Mouse (Mus musculus) embryo, embryonic 10 days (tissue): Measurements from ENCODE around the gene Stk38l.

Experiments used
- DNase-seq: peaks from one replicate; pipeline ENCODE4 v3.0.0-alpha.2; 2015; ENCODE audit warnings: low spot score

Stk38l gene

DNA sequence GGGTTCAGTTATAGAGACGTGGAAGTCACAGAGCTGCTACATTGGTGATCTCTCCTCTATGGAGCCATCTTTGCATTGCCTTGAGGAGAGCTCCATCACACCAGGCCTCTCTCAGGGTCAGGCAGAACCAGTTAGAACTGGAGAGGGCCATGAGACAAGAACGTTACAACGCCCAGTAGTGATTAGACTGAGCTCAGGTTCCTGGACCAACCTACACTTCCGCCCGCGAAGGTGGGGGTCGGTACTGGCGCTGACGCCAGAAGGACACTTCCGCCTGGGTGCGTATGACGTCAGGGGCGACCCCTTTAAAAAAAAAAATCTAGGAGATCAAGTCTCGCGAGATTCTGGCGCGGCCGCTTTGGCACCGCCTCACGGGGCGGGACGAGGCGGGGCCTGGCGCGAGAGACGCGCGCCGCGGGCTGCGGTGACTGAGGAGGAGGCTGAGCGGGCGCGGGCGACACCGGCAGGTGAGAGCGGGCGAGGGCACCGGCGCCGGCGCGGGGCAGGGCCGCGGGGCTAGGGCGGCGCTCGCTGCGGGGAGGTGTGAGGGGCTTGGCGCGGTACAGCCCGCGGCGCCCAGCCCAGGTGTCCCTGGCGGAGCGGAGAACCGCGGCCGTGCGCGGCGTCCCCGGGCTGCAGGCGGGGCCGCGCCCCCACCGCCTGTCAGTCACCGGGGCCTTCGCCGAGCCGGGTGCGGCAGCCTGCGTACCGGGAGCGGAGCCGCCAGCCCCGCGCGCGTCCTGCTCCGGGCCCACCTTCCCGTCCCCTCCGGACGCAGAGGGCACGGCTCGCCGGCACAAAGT lies at the start of gene Stk38l:
Gene Stk38l (plus strand): TSS at position 415 of the 803 bp plus-strand sequence.
- peak; percentile 95 for DNase-seq

DNA sequence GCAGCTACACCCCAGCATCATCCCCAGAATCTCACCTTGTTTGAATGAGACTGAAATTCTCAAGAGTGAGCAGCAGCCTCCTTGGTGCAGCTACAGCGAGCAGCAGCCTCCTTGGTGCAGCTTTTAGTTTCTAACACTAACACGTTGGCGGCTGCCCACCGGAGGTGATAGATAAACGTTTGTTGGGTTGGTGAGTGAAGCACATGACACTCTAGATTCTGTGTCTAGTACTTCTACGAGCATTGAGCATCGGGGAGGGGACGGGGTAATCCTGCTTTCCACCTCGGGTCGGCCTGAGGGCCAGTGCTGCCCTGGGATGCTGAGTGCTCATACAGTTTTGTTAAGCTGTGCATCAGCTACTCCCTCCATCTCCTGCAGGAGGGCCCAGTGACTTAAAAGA lies 47.9 kb upstream of the Stk38l start:
- no peak for DNase-seq

DNA sequence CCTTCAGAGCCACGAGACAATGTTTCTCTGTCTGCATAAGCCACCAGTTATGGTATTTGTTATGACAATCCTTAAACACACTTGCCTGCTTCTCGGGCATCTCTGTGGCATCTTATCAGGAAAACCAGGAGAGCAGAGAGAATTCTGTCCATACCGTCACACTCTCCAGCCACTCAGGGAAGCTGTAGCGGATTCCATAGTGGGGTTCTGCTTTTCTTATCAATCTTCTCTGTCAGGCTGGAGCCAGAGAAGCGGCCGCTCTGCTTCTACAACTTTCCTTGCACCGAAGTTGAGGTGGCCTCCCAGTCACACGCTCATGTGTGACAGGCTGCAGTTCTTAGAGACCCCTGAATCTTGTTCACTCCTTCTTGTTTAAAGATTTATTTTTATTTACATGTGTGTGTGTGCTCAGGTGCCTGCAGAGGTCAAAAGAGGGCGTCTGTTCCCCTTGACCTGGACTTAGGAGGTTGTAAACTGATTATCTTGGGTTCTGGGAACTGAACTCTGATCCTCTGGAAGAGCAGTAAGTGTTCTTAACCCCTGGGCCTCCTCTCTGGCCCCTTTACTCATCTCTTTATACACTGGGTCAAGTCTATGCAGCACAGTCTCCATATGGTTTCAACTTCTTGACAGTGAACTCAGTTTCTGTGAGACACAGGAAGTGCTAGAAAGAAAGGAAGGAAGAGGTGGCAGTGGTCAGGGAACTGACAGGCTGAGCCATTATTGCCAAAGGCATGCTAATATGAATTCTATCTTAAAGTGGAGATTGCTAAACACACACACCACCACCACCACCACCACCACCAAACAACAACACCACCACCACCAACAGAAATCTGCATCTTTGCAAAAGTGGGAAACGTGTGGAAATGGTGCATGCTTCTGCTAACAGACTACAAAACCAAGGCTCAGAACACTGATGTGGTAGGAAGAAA lies 46.4 kb upstream of the Stk38l start:
- DNase-seq = no peak

DNA sequence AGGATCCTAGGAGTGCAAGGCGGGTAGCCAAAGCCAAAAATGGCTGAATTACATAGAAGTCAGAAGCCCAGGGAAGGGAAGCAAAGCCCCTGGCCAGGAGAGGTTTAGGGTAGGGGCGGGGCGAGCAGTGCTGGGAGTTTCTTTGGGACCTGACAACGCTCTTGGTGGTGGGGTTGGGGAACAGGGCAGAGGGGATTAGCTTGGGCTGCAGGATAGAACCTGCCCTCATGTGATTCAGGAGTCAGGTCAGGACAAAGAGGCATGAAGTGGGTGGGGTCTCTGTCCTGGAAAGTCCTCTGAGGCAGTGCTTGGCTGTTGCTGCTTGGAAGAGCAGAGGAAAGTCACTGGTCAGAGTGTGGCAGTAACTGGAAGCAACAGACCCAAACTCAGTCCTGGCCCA lies 40.9 kb upstream of the Stk38l start:
- DNase-seq = no peak

DNA sequence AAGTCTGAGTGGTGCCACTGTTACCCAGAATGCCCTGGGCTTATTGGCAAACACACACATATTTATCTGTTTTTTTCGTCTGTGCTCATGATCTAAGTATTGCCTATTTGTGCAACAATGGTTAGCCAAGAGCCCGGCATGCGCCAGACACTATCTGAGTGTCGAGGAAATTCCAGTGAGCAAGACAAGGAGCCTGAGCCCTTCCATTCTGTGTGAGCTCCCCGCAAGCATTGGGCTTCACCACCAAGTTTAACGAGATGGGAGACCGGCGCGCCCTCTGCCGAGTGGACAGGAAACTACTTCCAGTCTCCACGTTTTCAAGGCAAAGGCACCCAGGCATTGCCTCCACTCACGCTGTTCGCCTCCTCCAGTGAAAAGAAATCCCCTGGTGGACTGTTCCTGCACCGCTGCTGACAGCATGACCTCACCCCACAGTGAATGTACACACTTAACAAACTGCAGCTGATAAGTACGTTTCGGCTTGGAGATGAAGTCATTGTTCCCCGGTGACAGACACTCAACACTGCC lies 39.0 kb upstream of the Stk38l start:
- peak; percentile 11 for DNase-seq

DNA sequence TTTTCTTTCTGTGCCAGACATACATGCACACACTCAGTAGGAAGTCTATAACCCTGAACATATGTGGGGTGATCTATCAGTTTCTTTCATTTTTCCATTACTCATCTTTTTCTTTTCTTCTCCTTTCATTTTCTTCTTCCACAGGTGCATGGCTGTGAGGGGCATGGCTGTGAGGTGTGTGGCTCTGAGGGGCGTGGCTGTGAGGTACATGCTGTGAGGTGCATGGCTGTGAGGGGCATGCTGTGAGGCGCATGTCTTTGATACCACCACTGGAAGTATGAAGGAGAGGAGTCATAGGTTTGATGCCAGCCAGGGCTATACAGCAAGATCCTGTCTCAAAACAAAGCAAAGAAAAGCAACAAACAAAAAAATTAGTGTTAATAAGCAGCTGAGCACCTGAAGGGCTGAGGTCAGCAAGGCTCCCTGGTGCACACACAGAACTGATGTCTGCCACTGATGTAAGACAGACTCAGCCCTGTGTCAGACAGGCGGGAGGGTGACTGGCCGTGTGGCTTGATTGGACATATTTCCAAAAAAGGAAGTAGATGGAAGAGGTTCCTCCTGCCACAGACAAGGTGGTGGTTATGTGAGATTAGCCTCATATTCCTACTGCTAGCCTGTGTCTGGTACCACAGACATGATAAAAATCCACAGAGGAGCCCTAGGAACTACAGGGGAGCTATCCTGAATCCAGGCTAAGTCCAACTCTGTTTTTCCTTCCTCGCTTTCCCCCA lies 38.2 kb upstream of the Stk38l start:
- DNase-seq = no peak

DNA sequence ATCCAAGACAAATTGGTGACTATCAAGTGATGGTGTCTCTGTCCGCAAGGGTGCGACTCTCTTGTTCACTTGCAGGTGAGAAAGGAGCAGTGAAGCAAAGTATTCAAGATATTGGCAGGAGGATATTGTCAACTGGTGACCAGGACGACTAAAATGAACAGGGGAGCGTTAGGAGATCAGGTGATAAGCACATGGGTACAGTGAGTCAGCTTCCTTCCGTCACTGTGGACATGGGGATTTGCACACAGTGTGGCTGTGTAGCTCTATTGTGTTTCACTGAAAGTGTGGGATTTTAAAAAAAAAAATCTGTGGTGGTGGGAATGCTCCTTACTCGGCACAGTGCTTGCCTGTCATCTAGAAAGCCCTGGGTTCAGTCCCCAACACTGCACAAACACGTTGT lies 36.8 kb upstream of the Stk38l start:
- no peak for DNase-seq

DNA sequence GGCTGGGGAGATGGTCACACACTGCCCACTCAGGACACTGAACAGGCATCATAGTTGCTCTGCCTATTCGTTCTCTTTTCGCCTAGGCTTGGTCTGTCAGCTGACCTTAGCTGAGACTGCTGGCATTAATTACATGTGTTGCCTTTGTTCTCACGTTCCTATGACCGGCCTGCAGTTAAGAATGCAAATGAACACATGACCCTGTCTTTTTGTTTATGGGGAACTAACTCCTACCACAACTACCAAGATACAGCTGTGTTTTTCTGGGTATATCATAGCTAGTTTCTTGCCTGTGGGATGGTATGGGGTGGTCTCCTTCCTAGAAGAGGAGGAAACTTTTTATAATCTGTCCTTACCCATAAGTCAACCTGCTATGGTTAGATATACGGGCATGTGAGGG lies 35.9 kb upstream of the Stk38l start:
- DNase-seq = no peak

DNA sequence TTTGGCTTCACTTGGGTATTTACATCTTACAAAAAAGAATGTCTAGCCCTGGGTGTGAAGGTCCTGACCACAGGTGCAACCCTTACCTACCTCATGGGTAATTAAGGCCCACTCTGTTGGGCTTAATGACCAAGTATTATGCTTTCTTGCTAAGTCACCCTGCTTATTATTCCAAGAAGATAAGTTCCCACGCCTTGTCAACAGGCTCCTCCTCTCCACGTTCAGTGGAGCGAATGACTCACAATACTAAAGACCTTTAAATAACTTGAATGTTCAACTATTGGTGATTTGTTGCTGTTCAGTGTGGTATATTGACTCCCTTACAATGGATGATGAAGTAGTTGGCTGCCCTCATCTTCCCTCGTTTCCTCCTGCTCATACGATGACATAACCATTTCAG lies 27.0 kb upstream of the Stk38l start:
- DNase-seq = no peak

DNA sequence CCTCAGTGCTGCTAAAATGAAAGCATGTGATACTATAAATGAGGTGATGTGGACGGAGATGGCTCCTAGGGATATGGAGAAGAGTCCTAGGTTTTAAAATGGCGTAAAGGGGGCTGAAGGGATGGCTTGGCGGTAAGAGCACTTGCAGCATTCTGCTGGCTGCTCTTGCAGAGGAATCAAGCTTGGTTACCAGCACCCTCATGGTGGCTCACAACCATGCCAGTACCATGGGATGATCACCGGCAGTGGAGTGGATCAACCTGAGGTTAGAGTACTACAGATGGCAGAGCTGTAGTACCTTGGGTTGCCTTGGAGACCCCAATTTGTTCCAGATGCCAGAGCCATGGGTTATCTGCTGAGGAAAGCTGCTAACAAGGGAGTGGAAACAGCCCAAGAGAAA lies 26.4 kb upstream of the Stk38l start:
- no peak for DNase-seq

DNA sequence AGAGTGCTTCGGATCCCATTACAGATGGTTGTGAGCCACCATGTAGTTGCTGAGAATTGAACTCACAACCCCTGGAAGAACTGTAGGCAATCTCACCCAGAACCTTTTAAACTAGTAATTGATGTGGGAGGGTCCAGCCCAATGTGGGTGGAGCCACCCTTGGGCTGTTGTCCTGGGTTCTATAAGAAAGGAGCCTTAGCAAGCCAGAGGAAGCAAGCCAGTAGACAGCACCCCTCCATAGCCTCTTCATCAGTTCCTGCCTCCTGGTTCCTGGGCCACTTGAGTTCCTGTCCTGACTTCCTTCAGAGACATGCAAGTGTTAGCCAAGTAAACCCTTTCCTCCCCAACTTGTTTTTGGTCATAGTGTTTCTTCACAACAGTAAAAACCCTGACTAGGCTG lies 24.3 kb upstream of the Stk38l start:
- no peak for DNase-seq

DNA sequence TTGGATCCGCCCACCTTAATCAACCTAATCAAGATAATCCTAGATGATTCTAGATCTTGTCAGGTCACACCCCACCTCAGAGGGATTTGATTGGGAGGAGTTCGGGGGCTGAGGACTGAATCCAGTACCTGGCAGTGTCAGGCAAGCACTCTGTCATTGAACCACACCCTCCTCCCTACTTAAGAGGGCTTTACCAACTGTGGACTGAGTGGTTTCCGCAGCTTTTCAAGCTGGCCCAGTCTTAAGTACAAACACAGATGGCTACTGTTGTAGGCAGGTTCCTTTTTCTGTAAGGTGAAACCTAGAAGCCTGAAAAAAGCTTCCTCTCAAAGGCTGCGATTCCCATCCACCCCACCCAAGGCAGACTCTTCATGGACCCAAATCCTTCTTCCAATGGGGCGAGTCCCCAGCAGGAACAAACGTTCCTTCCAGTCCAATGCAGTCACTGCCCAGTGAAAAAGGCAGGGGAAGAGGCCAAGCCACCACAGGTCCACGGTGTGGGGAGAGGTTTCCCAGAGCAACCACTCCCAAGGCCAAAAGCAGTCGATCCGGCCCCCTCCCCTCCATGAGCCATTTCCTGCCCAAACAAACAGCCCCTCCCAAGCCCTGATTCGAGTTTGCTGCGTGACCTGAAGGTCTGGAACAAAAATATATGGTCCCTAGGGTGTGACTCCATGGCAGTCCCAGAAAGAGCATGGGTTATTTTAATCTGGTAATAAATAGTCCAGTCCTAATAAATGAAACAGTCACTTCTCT lies 22.5 kb upstream of the Stk38l start:
- no peak for DNase-seq

DNA sequence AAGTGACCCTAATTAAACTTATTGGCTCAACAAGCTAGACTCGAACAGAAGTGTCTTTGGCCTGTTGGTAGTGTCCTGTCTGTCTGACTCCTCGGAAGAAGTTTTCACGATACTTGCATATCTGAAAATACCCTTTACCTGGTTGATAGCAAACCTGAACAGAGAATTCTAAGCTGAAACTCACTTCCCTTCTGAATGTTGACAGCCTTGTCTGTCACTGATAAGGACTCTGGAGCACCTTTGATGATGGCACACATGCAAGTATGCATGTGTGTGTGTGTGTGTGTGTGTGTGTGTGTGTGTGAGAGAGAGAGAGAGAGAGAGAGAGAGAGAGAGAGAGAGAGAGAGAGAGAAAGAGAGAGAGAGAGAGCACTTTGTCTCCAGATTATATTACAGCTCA lies 21.4 kb upstream of the Stk38l start:
- no peak for DNase-seq

DNA sequence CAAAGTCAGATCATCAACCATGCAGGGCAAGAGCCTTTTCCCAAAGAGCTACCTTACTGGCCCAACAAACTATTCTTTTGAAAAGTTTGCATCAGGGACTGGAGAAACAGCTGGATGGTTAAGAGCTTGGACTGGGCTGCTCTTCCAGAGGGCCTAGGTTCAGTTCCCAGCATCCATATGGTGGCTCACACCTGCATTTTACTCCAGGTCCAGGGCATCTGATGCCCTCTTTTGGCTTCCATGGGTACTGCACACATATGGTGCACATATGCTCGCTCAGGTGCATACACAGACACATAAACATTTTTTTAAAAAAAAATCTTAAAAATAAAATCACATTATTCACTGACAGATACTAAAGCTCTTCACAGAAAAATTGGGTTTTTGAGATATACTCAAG lies 19.2 kb upstream of the Stk38l start:
- no peak for DNase-seq

DNA sequence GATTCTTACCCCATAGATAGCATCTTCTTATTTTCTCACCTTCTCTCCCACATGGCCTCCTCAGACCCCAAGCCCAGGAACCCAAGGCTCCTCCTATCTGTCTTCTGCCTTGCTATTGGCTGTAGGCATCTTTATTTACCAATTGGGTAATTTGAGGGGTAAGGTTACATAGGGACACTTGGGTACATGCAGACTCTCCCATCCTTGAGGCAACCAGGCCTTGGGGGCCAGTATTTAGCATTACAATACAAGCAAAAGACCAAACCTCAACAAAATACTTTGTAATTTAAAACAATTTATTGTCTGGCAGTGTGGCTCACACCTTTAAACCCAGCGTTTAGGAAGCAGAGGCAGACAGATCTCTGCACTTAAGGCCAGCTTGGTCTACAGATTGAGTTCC lies 5.2 kb upstream of the Stk38l start:
- DNase-seq = no peak

DNA sequence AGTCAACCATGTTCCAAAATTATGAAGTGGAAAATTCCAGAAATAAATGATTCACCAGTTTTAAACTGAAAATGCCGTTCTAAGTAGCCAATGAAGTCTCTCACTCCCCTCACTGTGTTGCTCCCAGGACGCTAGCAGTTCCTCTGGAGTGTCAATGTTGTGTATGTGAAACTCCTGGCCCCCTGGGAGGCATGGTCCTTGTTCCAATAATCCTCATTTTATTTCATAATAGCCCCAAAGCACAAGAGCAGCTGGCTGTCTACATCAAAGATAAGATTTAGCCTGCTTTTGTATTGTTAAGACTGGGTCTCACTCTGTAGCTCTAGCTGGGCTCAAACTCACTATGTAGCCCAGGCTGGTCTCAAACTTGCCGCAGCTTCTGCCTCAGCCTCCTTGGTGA lies 990 bp upstream of the Stk38l start:
- no peak for DNase-seq

DNA sequence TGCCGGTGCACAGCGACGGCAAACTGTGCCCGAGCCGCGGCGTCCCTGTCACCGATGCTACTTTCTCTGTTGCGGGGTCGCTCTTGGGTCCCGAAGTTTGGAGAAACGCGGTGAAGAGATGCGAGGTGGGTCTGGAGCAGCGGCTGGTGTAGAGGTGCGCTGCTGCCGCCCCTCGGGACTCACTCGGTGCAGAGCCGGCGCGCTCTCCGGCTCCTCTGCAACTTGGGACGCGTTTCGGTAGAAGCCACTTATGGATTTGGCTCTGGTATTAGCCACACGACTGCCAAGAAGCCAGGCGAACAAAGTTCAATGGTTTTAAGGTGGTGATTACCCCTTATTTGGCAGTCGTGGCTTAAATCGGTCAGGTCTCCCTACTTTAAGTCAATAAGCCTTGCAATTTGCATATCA lies 593 bp downstream of the Stk38l start:
- peak; percentile 61 for DNase-seq

DNA sequence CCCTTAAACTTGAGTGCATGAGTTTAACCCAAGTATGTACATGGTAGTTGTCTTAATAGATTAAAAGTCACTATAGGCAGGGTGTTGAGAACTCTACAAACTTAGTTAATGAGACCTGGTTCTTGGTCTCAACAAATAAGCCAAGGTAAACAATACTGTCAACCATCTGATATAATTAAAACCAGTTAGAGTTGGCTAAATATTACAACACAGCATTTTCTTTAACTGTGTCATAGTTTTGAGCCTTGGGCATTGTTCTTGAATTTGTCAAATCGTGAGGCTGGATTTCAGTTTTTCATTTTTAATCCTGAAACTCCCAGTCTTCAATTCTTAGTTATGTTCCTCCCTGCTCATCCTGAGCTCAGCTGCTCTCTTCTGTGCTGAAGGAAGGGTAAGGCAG lies 6.2 kb downstream of the Stk38l start:
- no peak for DNase-seq

DNA sequence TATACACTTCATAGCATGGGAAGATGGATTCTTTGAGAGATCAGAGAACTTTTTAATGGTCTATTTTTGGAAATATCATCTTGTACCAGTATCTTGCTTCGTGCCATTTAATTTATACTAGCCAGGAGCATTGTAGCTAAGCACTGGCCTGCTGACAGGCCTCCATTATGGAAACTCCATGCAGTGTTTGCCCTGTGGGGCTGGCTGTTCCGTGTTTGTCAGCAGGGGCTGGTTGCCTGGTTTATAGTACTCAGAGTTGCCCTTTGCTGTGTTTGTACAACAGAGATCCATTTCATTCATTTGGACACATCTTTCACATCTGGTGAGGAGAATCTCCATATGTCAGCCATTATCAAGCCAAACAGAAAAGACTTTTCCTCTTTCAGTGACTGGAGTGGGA lies 6.9 kb downstream of the Stk38l start:
- DNase-seq = no peak

DNA sequence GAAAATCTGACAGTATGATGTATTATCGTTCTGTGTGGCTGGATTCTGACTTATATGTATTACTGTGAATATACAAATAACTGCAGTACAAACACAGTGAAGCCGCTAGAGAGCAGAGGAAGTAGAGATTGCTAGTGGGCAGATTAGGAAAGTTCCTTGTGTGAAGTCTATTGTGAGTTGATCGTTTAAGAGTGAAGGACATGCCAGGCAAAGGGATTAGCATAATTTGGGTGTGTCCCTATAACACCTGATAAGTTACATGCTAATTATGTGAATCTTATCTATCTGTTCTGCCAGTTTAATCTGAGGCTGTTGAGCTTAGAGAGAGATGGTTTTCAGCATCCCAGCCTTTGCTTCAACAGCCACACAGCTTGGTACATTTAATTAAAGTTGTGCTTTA lies 7.4 kb downstream of the Stk38l start:
- no peak for DNase-seq

DNA sequence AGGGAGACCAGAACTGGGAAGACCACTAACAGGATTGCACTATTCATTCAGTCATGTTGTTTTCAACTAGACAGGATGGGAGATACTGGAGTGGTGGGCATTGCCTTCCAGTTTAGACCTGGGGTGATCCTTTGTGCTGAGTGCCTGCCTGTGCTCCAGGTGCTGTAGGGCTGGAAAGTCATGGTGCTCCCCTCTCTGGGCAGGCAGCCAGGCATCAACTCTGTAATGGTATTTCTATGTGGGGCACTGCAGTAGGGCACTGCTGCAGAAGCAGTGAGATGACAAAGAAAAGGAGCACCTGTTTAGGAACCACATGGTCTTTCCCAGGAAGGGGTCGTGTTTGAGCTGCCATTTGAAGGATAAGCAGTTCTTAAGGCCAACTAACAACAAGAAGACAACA lies 7.9 kb downstream of the Stk38l start:
- no peak for DNase-seq

DNA sequence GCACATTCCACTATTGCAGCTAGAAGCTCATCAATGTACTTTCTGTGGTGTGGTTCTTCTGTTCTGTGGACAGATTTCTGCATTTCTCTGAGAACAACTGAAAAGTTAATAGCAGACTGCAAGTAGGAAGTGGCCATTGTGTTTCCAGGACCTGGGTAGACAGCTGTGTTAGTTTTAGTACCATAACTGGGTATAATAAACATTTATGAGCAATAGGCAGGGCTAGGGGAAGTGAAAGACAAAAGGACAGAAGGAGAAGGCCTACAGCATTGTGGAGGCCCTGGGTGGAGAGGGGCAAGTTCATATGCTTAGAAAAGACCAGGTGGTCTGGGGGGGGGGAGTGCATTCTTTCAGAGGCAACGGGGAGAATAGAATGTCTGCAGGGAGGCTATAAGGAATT lies 8.8 kb downstream of the Stk38l start:
- no peak for DNase-seq
